Mouse (Mus musculus) A20 (cell line): ENCODE data around the gene Gls2.

Source experiments
- DNase-seq: peaks from one replicate; pipeline ENCODE4 v3.0.0-alpha.2; 2011; ENCODE audit warnings: low read depth, low spot score

The Gls2 gene

DNA sequence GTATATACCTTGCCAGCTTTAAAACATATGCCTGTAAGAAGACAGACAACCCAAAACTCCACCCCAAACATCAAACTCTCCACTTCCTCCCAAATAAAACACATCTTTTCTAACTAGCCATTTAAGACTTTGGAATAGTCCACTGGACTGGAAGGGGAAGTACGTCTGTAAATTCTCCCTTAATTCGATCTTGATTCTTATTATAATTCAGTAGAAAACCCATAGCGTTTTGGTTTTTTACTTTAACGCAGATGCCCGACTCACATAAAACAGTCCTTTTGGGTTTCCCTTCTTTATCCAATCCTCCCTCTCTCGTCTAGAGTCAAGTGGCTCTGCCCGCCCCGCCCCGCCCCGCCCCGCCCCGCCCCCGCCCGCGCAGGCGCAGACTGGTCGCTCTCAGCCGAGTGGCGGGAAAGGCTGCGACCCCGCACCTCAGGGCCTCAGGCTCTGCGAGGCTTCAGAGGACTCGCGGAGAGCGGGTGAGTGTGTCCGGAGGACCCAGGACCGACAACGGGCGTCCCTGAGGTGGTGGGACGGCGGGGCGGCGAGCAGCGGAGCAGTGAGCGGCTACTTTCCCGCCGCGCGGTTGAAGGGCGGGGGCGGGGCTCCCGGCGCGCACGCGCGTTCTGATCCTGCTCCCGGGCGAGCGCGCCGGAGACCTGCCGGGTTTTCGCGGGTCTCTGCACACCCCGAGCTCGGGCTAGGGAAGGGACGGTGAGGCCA, 37.6 kb downstream of the Gls2 start, which contains the start of gene Timeless:
Timeless (plus strand) TSS at position 369 of the 723 bp plus-strand sequence.
- peak; percentile 91 for DNase-seq

DNA sequence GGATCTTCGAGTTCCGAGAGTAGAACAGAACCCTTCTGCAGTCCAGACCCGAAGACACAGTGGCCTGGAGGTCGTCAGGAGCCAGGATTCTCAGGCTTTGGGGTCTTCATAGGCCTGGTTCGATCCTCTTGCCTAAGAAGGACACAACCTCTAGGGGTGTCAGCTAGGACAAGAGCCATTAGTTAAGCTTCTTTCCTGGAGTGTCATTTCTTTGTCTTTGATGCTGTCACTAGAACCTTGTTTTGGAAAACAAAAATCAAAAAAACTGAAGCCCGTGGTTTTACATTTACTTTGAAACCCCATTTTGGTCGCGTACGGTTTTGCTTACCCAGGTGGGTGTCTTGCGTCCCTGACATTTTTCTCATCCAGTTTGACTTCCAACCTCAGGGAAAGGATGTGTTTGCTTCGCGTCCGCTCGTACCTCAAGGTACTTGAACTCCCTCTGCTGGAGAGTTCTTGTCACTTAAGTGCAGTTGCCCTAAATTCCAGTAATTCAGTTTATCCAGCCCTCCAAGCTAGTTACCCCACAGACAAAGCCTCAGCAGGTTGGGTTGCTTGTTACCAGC, 38.2 kb downstream of the Gls2 start:
- DNase-seq, result peak; percentile 84

- no peak for DNase-seq
Observed at GRCm38 (mm10) chr10:128236321-128236720, 42.1 kb downstream of the Gls2 start.

- DNase-seq, result no peak
Observed at GRCm38 (mm10) chr10:128237807-128238480, 43.7 kb downstream of the Gls2 start.

- DNase-seq, result no peak
Observed at GRCm38 (mm10) chr10:128239140-128239539, 44.9 kb downstream of the Gls2 start.

GRCm38 (mm10) chr10:128240131-128240530, 45.9 kb downstream of the Gls2 start:
- no peak for DNase-seq

- DNase-seq, result no peak
Observed at GRCm38 (mm10) chr10:128243252-128243651, 49.0 kb downstream of the Gls2 start.

- DNase-seq, result no peak
Observed at GRCm38 (mm10) chr10:128244121-128244520, 49.9 kb downstream of the Gls2 start.

DNA sequence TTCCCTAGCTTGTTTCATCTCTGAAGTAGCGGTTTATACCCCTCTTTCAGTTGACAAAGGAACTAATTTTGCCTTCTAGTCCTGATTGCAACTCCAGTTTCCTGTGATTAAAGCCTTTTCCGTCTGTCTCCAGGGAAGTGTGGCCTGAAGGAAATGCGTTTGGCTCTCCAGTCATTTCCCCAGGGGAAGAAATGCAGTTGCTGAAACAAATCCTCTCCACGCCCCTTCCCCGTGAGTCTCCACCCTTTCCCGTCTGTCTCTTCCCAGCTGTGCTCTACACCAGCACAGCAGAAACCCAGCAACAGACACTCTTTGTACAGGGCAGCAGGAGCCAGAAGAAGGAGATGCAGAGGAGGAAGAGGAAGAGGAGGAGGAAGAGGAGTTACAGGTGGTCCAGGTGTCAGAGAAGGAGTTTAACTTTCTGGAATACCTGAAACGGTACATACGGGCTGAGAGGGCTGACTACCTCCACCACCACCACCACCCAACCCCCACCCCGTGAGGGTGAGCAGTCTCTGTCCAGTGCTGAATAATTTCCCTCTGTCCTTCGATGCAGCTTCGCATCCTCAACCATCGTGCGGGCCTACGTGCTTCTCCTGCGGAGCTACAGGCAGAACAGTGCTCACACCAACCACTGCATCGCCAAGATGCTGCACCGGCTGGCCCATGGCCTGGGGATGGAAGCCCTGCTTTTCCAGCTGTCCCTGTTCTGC, 52.9 kb downstream of the Gls2 start:
- DNase-seq, result no peak

GRCm38 (mm10) chr10:128250565-128250964, 56.3 kb downstream of the Gls2 start:
- no peak for DNase-seq

DNA sequence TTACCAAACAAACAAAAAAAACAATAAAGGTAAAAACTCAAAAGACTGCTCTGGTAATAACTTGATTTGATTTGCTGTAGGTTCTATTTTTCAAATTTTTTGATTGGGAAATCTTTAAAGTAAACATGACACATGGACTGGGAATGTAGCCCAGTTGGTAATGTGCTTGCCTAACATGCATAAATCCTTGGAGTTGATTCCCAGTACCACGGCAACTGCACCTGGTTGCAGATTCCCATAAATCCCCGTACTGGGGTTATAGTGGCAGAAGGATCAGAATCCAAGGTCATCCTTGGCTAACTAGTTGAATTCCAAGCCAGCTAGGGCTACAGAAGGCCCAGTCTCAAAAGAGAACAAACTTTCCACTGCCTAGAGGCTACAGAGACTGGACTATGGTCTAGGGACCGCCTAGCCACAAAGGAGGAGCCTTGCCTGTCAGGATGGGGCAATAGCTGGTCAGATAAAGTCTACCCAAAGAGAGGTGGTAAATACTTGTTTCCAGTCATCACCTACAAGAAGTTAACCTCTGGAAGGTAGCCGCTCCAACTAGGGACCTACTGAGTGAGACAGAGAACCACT, 59.5 kb downstream of the Gls2 start, which contains the start of gene Apon:
Apon (plus strand) TSS at position 420 of the 579 bp plus-strand sequence.
- no peak for DNase-seq

- no peak for DNase-seq
Observed at GRCm38 (mm10) chr10:128255925-128256324, 61.7 kb downstream of the Gls2 start.

GRCm38 (mm10) chr10:128256328-128256727, 62.1 kb downstream of the Gls2 start:
- no peak for DNase-seq

- DNase-seq, result peak; percentile 87
Observed at GRCm38 (mm10) chr10:128258953-128259352, 64.7 kb downstream of the Gls2 start.
